Mouse (Mus musculus) kidney, adult 10 weeks (tissue): ENCODE measurements around the gene Prkacb. TPM values are rescaled to one million over a fixed set of nuclear protein-coding genes. Genes with fewer than 3 reads are reported as not detected.

Source experiments
- polyA plus RNA-seq: library from polyadenylated mRNA; stranded (reverse); fragments of 350-450 nt; fragmentation: Illumina TruSeq; extraction: RNeasy Lipid Tissue Mini Kit (QIAGEN cat#74804); gene quantifications from one replicate; pipeline ENCODE4 v1.2.3, GENCODE M21; 2014; ENCODE audit warnings: low read depth, low replicate concordance

Prkacb gene
- polyA plus RNA-seq: 85.4 TPM

DNA sequence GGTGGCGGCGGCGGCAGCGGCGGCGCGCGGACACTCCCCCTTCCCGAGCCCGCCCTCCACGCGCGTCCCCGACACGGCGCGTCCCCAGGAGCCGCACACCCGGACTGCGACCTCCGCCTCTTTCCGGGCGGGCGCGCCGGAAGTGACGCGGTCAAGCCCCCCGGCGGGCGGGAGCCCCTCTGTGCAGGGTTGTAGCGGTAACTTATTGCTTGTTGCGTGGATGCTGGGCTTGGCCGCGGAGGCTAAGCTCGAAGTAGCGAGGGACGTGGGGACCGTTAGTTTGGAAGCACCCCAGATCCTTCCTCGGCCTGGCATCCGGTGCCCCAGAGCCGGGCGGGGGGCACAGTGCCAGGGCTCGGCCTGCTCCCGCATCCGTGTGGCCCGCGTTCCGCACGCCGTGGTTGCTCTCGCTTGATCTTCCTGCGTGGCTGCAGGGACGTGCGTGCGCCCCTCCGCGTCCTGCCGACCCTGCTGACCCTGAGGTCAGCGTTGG, at the start of gene Prkacb:
Gene Prkacb (minus strand): TSS at position 90 of the 493 bp plus-strand sequence.

DNA sequence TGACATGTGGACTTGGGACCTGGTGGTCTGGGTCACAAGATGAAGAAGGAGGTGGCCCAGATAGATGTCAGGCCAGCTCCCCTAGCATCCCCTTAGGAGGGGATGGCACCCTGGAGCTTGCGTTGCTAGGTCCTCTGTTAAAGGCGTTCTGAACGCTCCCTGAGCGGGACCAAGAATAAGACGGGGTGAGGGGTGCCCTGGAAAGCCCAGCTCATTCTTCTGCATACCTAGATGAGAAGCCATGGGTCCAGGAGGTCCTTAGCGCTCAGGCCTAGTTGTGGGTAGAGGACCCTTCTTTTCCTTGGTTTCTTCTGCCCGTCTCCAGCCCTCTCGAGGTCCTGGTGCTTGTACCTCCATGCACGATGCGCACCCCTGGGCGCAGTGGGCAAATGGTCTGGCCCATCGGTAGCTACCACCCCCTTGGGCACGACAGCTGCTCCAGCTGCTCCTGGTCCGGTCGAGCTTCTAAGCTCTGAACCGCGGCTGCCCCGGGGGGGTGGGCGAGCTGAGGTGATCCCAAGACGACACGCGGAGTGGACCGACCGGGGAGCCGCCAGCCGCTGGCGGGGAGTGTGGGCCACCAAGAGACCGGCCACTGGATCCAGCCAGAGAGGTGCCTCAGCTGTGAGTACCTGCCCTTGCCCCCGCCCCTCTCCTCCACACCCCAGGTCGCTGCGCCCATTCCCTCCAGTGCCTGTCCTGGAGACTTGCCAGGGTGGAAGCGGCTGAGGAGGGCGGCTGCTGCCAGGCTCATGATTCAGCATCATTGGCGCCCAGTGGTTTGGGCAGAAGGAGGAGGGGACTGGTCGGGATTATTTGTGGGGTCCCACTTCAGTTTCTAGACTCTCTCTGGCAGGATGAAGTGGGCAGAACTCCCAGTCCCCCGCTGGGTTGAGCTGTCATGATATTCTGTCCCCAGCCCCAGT, 39.4 kb upstream of the Prkacb start, which contains the start of gene Ttll7:
Gene Ttll7 (plus strand): TSS at position 402 of the 926 bp plus-strand sequence.

DNA sequence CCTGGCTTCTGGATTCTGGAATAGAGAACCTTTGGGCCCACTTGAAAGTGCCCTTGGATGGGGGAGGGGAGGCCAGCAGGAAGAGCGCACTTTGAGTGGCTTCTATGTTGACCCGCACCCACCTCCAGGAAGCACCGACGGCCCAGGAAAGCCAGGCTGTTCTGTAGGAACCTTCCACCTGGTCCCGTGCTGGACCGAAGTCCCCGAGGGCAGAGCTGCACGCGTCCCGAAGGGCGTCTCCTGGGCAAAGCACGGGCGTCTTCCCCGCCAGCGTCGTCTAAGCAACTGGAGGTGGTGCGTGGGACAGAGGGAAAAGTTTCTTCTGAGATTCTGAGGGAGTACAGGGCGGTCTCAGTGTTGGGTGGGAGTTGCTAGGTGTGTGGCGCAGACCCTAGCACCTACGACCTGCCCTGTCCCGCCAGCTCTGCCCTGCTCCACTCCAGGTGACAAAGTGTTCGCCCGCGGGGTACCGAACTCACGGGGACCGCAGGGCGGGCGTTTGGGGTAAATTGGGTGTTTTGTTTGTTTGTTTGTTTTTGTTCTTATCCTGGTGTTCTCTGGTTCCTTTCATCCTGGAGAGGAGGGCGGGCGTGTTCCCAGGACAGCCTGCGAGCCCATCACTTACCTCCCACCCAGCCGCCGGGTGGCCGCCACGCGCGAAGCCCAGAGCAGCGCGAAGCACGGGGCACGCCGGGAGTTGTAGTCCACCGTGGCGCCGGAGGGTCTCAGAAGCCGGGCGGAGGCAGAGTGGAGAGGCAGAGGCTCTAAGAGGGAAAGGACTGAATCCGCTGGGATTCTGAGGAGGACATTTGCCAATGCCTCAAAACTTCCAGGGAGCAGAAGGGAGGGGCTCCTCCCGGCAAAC, 127.7 kb downstream of the Prkacb start, which contains the start of gene Samd13:
Gene Samd13 (minus strand): TSS at position 782 of the 865 bp plus-strand sequence.

Other genes with a start within 250 kb of the Prkacb start
- not detected for gene Uox, start 242.6 kb downstream of the Prkacb start, polyA plus RNA-seq
- not detected for gene Dnase2b, start 197.4 kb downstream of the Prkacb start, polyA plus RNA-seq
- gene 4930503B20Rik, start 161.7 kb downstream of the Prkacb start, polyA plus RNA-seq: not detected
- 0.89 TPM for gene Samd13, start 127.4 kb downstream of the Prkacb start, polyA plus RNA-seq
- 3.3 TPM for gene Ttll7, start 39.4 kb upstream of the Prkacb start, polyA plus RNA-seq